ENCODE assay signal across 8 mouse cellular contexts in genomic region chr7:34234610-34235561, GRCm38 (mm10). TPM values are rescaled to one million over a fixed set of nuclear protein-coding genes. Genes with fewer than 3 reads are reported as not detected.
A peak's percentile ranks its signal among the peaks of the same experiment; 100 is the strongest.
DNase-seq lines count a peak whose midpoint lies in the region; ATAC-seq and TF ChIP-seq lines count a peak whose summit lies in the region.

No protein-coding gene starts in this region.

- no peak for TF ChIP-seq CTCF in bone marrow, adult 2 months (IDR thresholded peaks at IDR 0.05; ENCODE audit: control insufficient read depth, insufficient read depth, low read length)

- peak overlapping the region; percentile 67 for H3K9ac ChIP-seq in kidney, embryonic 16.5 days (replicated peaks; ENCODE audit: low read length)
- peak overlapping the region; percentile 64 for H3K9ac ChIP-seq in midbrain, embryonic 11.5 days (ENCODE audit: low read length)

- no peak for DNase-seq in kidney, postnatal 10 days
- peak; percentile 14 for DNase-seq in gonadal fat pad, adult 2 months (ENCODE audit: low read depth)
- no peak for DNase-seq in midbrain, embryonic 11.5 days (ENCODE audit: low spot score, missing footprints)
- DNase-seq in MN1 (ENCODE audit: low spot score), result no peak
- DNase-seq in adrenal gland, adult 2 months, result no peak
- no peak for DNase-seq in spleen, postnatal 4 days (ENCODE audit: low spot score in 2 of 2)

- peaks cover 25% of the 10 kb centered on the region for H3K36me3 ChIP-seq in kidney, embryonic 16.5 days (ENCODE audit: insufficient read depth, low read length)
- H3K36me3 ChIP-seq in midbrain, embryonic 11.5 days (ENCODE audit: control insufficient read depth, insufficient read depth, low read length), result peaks cover 7% of the 10 kb centered on the region

- peak overlapping the region; percentile 54 for H3K4me3 ChIP-seq in kidney, embryonic 16.5 days (ENCODE audit: low read length)
- H3K4me3 ChIP-seq in bone marrow, adult 2 months (replicated peaks; ENCODE audit: control insufficient read depth, low read depth, low read length), result peak overlapping the region; percentile 77
- H3K4me3 ChIP-seq in midbrain, embryonic 11.5 days (ENCODE audit: low read depth, low read length), result peak overlapping the region; percentile 44

- under 1% methylated on average over 17 of the region's 17 CpGs for WGBS in kidney, embryonic 16.5 days
- 1% methylated on average over 17 of the region's 17 CpGs for WGBS in bone marrow, adult 2 months
- 5% methylated on average over 17 of the region's 17 CpGs for WGBS in midbrain, embryonic 11.5 days

- peaks cover 21% of the 10 kb centered on the region for H3K4me1 ChIP-seq in kidney, embryonic 16.5 days (ENCODE audit: insufficient read depth, low read length)
- peaks cover 2% of the 10 kb centered on the region; the same call in 1 of the 2 replicates for H3K4me1 ChIP-seq in bone marrow, adult 2 months (ENCODE audit: control insufficient read depth, insufficient read depth, low read length)
- H3K4me1 ChIP-seq in midbrain, embryonic 11.5 days (ENCODE audit: control insufficient read depth, insufficient read depth, low read length), result peaks cover 5% of the 10 kb centered on the region; the same call in 1 of the 2 replicates

- ATAC-seq in kidney, embryonic 16.5 days (ENCODE audit: low FRiP score, low TSS enrichment), result no peak
- ATAC-seq in midbrain, embryonic 11.5 days (ENCODE audit: low FRiP score), result no peak

- no peaks in the 10 kb centered on the region for H3K27me3 ChIP-seq in kidney, embryonic 16.5 days (ENCODE audit: insufficient read depth, low read length)
- H3K27me3 ChIP-seq in midbrain, embryonic 11.5 days (ENCODE audit: control insufficient read depth, insufficient read depth, low read length), result no peaks in the 10 kb centered on the region

- H3K9me3 ChIP-seq in kidney, embryonic 16.5 days (ENCODE audit: low read length), result no peaks in the 10 kb centered on the region
- no peaks in the 10 kb centered on the region for H3K9me3 ChIP-seq in midbrain, embryonic 11.5 days (ENCODE audit: control insufficient read depth, low read length)

- peak overlapping the region; percentile 95 for H3K27ac ChIP-seq in kidney, embryonic 16.5 days (ENCODE audit: low read length)
- no peak overlapping the region for H3K27ac ChIP-seq in bone marrow, adult 2 months (ENCODE audit: control insufficient read depth, insufficient read depth, low read depth, low read length, poor library complexity)
- H3K27ac ChIP-seq in midbrain, embryonic 11.5 days (ENCODE audit: low read depth, low read length), result peak overlapping the region; percentile 55

- peak overlapping the region; percentile 61 for H3K4me2 ChIP-seq in kidney, embryonic 16.5 days (replicated peaks; ENCODE audit: low read depth, low read length)
- peak overlapping the region; percentile 55 for H3K4me2 ChIP-seq in midbrain, embryonic 11.5 days

- TF ChIP-seq POLR2A in bone marrow, adult 2 months (IDR thresholded peaks at IDR 0.05; ENCODE audit: borderline replicate concordance, control insufficient read depth, low read depth, low read length), result no peak

RNA-seq across cellular contexts. Expression of gene Gpi1, which starts 4.8 kb away (rescaled TPM):
- polyA plus RNA-seq in kidney, embryonic 16.5 days (2015; fragmentation: Nextera tagmentation; extraction: Ambion mirVana), result 424 and 436 TPM in 2 replicates
- 155 and 306 TPM in 2 replicates for polyA plus RNA-seq in bone marrow, adult 2 months (2011; ENCODE audit: insufficient read depth, insufficient read length, low replicate concordance, missing spikeins)
- 269 and 270 TPM in 2 replicates for polyA plus RNA-seq in gonadal fat pad, adult 2 months (2012; rRNA removed)
- 277 and 282 TPM in 2 replicates for polyA plus RNA-seq in midbrain, embryonic 11.5 days (2014; fragmentation: Nextera tagmentation; extraction: Ambion mirVana)
- total RNA-seq in adrenal gland, adult 2 months (2021), result 100 to 1,000 TPM; 290 to 557 TPM
- 507 and 510 TPM in 2 replicates for polyA plus RNA-seq in adrenal gland, adult 2 months (2012; rRNA removed)

RNA-seq across cellular contexts. Expression of gene Gm6096, which starts 16.0 kb away (rescaled TPM):
- 0.45 and 0.51 TPM in 2 replicates for polyA plus RNA-seq in kidney, embryonic 16.5 days (2015; fragmentation: Nextera tagmentation; extraction: Ambion mirVana)
- not detected in 2 replicates for polyA plus RNA-seq in bone marrow, adult 2 months (2011; ENCODE audit: insufficient read depth, insufficient read length, low replicate concordance, missing spikeins)
- not detected in 2 replicates for polyA plus RNA-seq in gonadal fat pad, adult 2 months (2012; rRNA removed)
- 0.44 TPM in 1 of 2 replicates, not detected in the other for polyA plus RNA-seq in midbrain, embryonic 11.5 days (2014; fragmentation: Nextera tagmentation; extraction: Ambion mirVana)
- not detected for total RNA-seq in adrenal gland, adult 2 months (2021)
- polyA plus RNA-seq in adrenal gland, adult 2 months (2012; rRNA removed), result not detected in 2 replicates

RNA-seq across cellular contexts. Expression of gene Pdcd2l, which starts 38.4 kb away (rescaled TPM):
- polyA plus RNA-seq in kidney, embryonic 16.5 days (2015; fragmentation: Nextera tagmentation; extraction: Ambion mirVana), result 70.4 and 77.0 TPM in 2 replicates
- polyA plus RNA-seq in bone marrow, adult 2 months (2011; ENCODE audit: insufficient read depth, insufficient read length, low replicate concordance, missing spikeins), result 7.5 and 17.9 TPM in 2 replicates
- 23.9 and 29.4 TPM in 2 replicates for polyA plus RNA-seq in gonadal fat pad, adult 2 months (2012; rRNA removed)
- 63.0 and 68.3 TPM in 2 replicates for polyA plus RNA-seq in midbrain, embryonic 11.5 days (2014; fragmentation: Nextera tagmentation; extraction: Ambion mirVana)
- 10 to 100 TPM; 15.4 to 24.4 TPM for total RNA-seq in adrenal gland, adult 2 months (2021)
- 27.9 and 31.1 TPM in 2 replicates for polyA plus RNA-seq in adrenal gland, adult 2 months (2012; rRNA removed)
